Mouse (Mus musculus): ENCODE measurements around the gene Hipk3.

GRCm38 (mm10) chr2:104411806-104412205 is 82.4 kb downstream of the Hipk3 start:
- TF ChIP-seq ZNF384 (IDR thresholded peaks at IDR 0.05; ENCODE audit: low read depth, low read length) (no peak), MAFK (IDR thresholded peaks at IDR 0.05; ENCODE audit: insufficient read depth, low read depth, low read length) (no peak), ZC3H11A (IDR thresholded peaks at IDR 0.05; ENCODE audit: borderline replicate concordance, low read depth, low read length) (no peak), HCFC1 (IDR thresholded peaks at IDR 0.05; ENCODE audit: borderline replicate concordance, insufficient read depth, low read length) (no peak), CHD2 (IDR thresholded peaks at IDR 0.05; ENCODE audit: low read depth, low read length) (no peak)

All from ES-E14 (cell line).